Mouse (Mus musculus) G1E (cell line): ENCODE data around the gene Stk25.

ENCODE experiments used
- CTCF ChIP-seq: IDR thresholded peaks from 2 replicates; pipeline ENCODE4 v1.5.1; 2012; ENCODE audit warnings: low read depth, low read length, inconsistent platforms, mixed read lengths
- GATA1 ChIP-seq: IDR thresholded peaks from 2 replicates; pipeline ENCODE4 v1.6.1; 2012; ENCODE audit warnings: borderline replicate concordance, low read length, inconsistent platforms, mixed read lengths

DNA sequence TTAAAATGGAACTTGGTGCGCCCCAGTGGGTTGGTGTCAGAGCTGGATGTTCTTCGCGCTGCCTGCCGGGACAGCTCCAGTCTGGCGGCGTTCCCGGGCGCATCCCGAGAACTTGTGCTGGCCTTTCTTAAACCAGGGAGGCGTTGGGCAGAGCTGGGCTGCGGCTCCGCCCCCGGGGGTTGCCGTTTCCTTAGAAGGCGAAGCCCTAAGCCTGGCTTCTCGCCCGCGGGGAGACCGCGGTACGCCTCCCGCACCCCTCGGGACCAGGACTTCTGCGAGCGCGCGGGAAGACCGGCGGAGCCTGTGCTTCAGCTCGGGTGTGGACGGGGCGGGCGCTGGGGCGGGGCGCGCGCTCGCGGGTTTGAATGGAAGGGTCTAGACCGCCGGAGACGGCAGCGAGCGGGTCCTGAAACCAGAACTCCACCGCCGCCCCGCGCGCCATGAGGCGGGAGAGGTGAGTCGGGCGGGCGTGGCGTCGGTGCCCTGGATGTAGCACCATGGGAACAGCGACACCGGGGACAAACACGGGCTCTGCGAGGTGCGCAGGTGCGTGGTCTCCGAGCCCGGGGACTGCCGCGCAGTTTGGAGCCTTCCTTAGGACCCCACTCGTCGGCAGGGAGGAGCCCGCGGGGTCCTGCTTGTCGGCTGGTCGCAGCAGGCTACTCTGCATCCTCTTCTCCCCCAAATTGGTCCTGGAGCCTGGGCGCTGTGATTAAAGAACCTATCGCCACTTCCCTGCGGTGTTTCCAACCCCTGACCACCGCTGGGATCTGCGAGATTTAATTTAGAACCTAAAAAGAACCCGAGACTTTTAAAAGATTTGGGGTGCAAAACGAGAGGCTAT is 27.2 kb upstream of the Stk25 start, which contains the start of gene Bok:
- TF ChIP-seq CTCF (no peak), GATA1 (no peak)
